Mouse (Mus musculus): ENCODE results near the gene A530084C06Rik.

DNA sequence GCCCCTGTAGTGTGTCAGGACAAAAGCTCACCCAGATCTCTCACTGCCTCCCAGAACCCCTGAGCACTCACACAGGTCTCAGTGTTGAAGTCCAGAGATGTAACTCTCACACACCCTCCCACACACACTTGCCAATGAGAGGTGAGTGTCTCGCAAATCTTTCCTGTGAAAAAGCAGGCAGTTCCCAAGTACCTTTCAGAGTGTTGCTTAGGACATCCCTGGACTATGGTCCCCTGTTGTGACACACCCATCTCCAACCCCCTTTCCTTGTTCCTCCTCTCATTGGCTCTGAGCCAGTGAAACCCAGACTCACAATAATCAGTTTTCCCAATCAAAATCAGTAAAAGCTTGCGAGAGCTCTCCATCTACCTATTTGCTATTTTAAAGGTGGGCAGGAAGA is 12.3 kb downstream of the A530084C06Rik start:
- TF ChIP-seq CTCF (IDR thresholded peaks at IDR 0.05; ENCODE audit: low read depth) = no peak
- no peak for TF ChIP-seq EP300 (IDR thresholded peaks at IDR 0.05; ENCODE audit: low read depth)
